Mouse (Mus musculus) cortical plate, adult 2 months (tissue): ENCODE data around the gene Gprc5b. TPM values are rescaled to one million over a fixed set of nuclear protein-coding genes. Genes with fewer than 3 reads are reported as not detected.

Experiments
- H3K27ac ChIP-seq: fragments of 200-500 bp; 2 replicates; pipeline ENCODE4 v1.5.1; 2012; ENCODE audit warnings: low read length, control low read depth, inconsistent platforms; ENCODE audit not compliant: insufficient read depth
- H3K4me1 ChIP-seq: fragments of 200-500 bp; 2 replicates; pipeline ENCODE4 v1.6.1; 2011; ENCODE audit warnings: low read length; ENCODE audit not compliant: control insufficient read depth, insufficient read depth
- H3K4me3 ChIP-seq: fragments of 200-500 bp; 2 replicates; pipeline ENCODE4 v1.5.1; 2011; ENCODE audit warnings: mild to moderate bottlenecking, low read length, control low read depth; ENCODE audit not compliant: insufficient read depth
- CTCF ChIP-seq: fragments of 200-500 bp; IDR thresholded peaks from 2 replicates; pipeline ENCODE4 v1.5.1; 2011; ENCODE audit warnings: mild to moderate bottlenecking, control low read depth, low read length; ENCODE audit not compliant: insufficient read depth; ENCODE audit errors: extremely low read depth
- POLR2A ChIP-seq: fragments of 200-500 bp; IDR thresholded peaks from 2 replicates; pipeline ENCODE4 v1.6.1; 2011; ENCODE audit warnings: mild to moderate bottlenecking, low read length, control low read depth; ENCODE audit not compliant: insufficient read depth; ENCODE audit errors: extremely low read depth
- polyA plus RNA-seq: library from polyadenylated mRNA; depleted of rRNA; stranded (reverse); fragments of >200 nt; gene quantifications from 2 replicates; pipeline ENCODE4 v1.2.3, GENCODE M21; 2012

The Gprc5b gene
- polyA plus RNA-seq, 1 experiment: 141 TPM

- Histone ChIP-seq H3K4me1 (no peaks in the 10 kb centered on the region), H3K27ac (no peak overlapping the region), H3K4me3 (no peak overlapping the region)
- TF ChIP-seq CTCF (no peak), POLR2A (no peak)
Measured at GRCm38 (mm10) chr7:118959209-118959608, 35.8 kb downstream of the Gprc5b start.

DNA sequence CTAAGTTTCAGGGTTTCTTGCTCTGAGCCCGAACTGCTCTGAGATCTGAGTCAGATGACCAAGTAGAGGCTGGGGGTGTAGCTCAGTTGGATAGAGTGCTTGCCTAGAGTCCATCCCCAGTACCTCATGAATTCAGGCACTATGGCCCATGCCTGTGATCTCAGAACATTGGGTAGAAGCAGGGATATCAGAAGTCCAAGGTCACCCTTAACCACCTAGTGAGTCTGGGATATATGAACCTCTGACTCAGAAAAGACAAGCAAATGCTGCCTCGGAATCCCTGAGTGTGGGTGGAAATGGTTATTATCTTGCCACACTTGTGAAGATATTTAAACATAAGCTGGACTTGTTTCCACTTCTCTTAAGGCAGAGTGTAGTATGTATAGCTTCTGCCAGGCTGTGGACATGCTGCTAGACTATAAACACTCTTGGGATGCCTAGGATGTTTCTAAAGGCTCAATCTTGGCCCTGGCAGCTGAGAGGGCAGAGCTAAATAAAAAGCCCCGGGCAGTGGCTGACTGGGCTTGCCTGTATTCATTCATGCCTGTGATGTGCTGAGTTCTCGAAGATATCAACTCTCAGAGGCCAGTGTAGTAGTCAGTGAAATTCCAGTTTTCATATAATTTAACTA is 38.3 kb downstream of the Gprc5b start:
- H3K27ac ChIP-seq: no peak overlapping the region
- H3K4me1 ChIP-seq: no peaks in the 10 kb centered on the region
- H3K4me3 ChIP-seq: no peak overlapping the region
- TF ChIP-seq CTCF: no peak
- no peak for TF ChIP-seq POLR2A

DNA sequence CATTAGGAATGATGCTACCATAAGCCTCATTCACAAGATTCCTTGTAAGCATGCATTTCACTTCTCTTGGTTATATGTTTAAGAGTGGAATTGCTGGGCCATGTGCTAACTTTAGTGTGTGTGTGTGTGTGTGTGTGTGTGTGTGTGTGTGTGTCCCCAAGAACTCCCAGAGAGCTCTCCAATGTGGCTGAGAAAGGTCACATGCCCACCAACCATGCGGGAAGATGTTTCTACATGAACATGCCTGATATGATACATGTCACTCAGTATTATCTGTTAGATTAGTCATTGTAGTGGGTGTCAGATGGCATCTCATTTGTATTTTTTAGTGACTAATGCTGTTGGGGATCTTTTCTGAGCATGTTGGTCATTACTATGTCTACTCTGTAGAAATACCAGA is 40.0 kb downstream of the Gprc5b start:
- no peak for TF ChIP-seq POLR2A
- TF ChIP-seq CTCF: no peak
- Histone ChIP-seq H3K27ac (no peak overlapping the region), H3K4me1 (peaks cover under 1% of the 10 kb centered on the region; the same call in 1 of the 2 replicates), H3K4me3 (no peak overlapping the region)

DNA sequence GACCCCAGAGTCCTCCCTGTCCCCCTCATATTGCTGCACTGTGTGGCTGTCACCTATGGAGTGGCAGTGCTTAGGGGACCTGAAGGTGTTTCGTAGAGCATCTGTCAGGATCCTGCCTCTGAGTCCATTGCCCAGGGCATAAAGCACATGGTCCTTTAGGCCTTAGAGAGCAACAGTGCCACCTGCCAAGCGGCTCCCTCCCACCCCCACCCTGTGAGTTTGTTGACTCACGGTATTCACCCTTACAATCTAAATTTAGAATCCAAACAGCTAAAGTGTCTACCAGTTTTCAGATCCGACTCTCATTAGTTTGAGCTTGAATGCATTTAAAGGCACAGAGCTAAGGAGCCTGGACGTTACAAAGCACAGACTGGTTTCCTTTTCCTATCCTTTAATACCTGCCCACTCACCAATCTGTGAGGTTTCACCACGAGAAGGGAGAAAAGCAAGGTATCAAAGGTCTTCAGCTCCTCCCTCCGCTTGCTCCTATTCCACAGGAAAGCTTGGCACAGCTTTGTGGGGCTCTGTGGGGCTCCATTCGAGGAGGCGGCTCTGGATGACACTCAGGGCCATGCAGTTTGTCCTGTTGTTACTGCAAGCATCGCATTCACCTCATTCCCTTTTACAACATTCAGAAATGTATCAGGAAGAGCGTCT is 41.3 kb downstream of the Gprc5b start:
- peaks cover 4% of the 10 kb centered on the region; the same call in 1 of the 2 replicates for H3K4me1 ChIP-seq
- no peak overlapping the region for H3K4me3 ChIP-seq
- TF ChIP-seq POLR2A (no peak), CTCF (no peak)
- H3K27ac ChIP-seq: no peak overlapping the region

DNA sequence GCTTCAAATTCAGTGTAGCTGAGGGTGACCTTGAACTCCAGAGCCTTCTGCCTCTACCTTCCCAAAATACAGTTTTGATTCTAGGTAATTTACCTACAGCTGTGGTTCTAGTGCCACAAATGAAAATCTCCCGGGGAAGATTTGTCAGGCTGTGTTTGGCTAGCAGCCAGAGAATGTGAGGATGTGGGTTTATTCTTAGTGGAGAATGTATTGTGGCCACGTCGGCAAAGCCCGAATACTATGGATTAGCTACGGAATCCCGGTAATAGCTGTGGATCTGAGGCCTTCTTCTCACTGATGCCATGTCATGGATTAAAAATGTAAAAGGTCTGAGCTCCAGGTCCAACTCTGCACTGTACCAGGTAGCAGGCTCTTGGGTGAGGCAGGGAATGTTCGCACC is 45.3 kb downstream of the Gprc5b start:
- no peak overlapping the region for H3K27ac ChIP-seq
- TF ChIP-seq CTCF (no peak), POLR2A (no peak)
- peaks cover 4% of the 10 kb centered on the region; the same call in 1 of the 2 replicates for H3K4me1 ChIP-seq
- H3K4me3 ChIP-seq: no peak overlapping the region

- H3K4me1 ChIP-seq: peaks cover 4% of the 10 kb centered on the region; the same call in 1 of the 2 replicates
- no peak for TF ChIP-seq CTCF
- TF ChIP-seq POLR2A: no peak
- no peak overlapping the region for H3K4me3 ChIP-seq
- H3K27ac ChIP-seq: no peak overlapping the region
Measured at GRCm38 (mm10) chr7:118948677-118949282, 46.2 kb downstream of the Gprc5b start.

DNA sequence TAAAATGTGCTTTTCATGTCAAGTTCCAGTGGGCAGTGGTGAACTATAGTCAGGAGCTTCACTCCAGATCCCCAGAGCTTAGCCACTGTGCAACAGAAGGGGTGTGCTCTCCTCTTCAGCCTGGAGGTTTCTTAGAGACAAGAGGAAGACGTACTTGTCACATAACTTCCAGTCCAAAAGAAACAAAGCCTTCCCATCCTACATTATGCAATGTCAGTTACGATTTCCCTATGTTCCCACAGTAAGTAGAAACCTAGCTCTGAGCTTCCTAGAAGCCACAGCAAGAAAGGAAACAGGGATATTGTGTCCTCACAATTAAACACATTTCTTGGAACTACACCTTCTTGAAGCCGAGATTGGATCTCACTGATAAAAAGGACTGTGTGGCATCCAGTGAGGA is 47.8 kb downstream of the Gprc5b start:
- no peak for TF ChIP-seq CTCF
- no peak for TF ChIP-seq POLR2A
- Histone ChIP-seq H3K4me1 (peaks cover 4% of the 10 kb centered on the region; the same call in 1 of the 2 replicates), H3K4me3 (no peak overlapping the region), H3K27ac (no peak overlapping the region)

DNA sequence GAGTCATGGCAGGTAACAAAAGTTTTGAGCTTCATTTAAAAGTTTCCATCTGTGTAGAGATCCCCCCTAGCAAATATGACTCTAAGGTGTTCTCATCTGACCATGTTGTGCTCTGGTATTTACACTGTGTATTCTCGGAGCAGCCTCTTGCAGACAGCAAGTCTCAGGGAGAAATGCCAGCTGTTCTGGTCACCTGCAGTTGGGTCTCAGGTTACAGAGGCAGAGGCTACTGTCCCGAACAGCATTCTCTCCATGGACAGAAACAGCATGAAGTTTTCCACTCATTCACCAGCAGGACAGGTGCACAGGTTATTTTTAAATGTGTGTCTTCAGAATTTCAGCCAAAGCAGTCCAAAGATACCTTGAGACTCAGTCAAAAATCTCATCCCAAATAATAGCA is 50.1 kb downstream of the Gprc5b start:
- Histone ChIP-seq H3K27ac (no peak overlapping the region), H3K4me1 (peaks cover 3% of the 10 kb centered on the region; the same call in 1 of the 2 replicates), H3K4me3 (no peak overlapping the region)
- TF ChIP-seq CTCF (no peak), POLR2A (no peak)

- Histone ChIP-seq H3K27ac (no peak overlapping the region), H3K4me3 (no peak overlapping the region), H3K4me1 (no peaks in the 10 kb centered on the region)
- TF ChIP-seq CTCF (no peak), POLR2A (no peak)
Measured at GRCm38 (mm10) chr7:118943170-118943569, 51.8 kb downstream of the Gprc5b start.

GRCm38 (mm10) chr7:118942297-118942696 is 52.7 kb downstream of the Gprc5b start:
- no peak overlapping the region for H3K27ac ChIP-seq
- no peaks in the 10 kb centered on the region for H3K4me1 ChIP-seq
- TF ChIP-seq POLR2A (no peak), CTCF (no peak)
- H3K4me3 ChIP-seq: no peak overlapping the region
